Mouse (Mus musculus): ENCODE data around the gene Pth2. TPM values are rescaled to one million over a fixed set of nuclear protein-coding genes. Genes with fewer than 3 reads are reported as not detected.
A peak's percentile ranks its signal among the peaks of the same experiment; 100 is the strongest.

The Pth2 gene
- polyA plus RNA-seq, 1 experiment from 2014 or later = not detected

GRCm38 (mm10) chr7:45211851-45212251, 31.1 kb downstream of the Pth2 start, which contains the start of gene Dkkl1:
TSS of gene Dkkl1 (minus strand) at chr7:45212147.
- Histone ChIP-seq H3K9ac (replicated peaks; ENCODE audit: low read depth, low read length) (no peak within 1 kb of the TSS), H3K27ac (ENCODE audit: low read depth, low read length) (no peak within 1 kb of the TSS)
- 5% methylated on average over 17 of the region's 17 CpGs for WGBS

GRCm38 (mm10) chr7:45212356-45212755, 31.6 kb downstream of the Pth2 start:
- H3K4me2 ChIP-seq (ENCODE audit: low read depth, low read length) = no peak overlapping the region
- H3K4me1 ChIP-seq (ENCODE audit: control insufficient read depth, insufficient read depth, low read length) = peaks cover 17% of the 10 kb centered on the region
- 71% methylated on average over 7 of the region's 7 CpGs for WGBS
- H3K36me3 ChIP-seq (ENCODE audit: control insufficient read depth, insufficient read depth, low read length) = no peaks in the 10 kb centered on the region
- no peak overlapping the region for H3K9ac ChIP-seq (replicated peaks; ENCODE audit: low read depth, low read length)
- H3K4me3 ChIP-seq (ENCODE audit: low read depth, low read length) = no peak overlapping the region
- H3K9me3 ChIP-seq (ENCODE audit: control insufficient read depth, low read length) = no peaks in the 10 kb centered on the region
- ATAC-seq (ENCODE audit: low read depth) = no peak
- H3K27ac ChIP-seq (ENCODE audit: low read depth, low read length) = no peak overlapping the region
- H3K27me3 ChIP-seq (ENCODE audit: control insufficient read depth, insufficient read depth, low read length) = peaks cover 10% of the 10 kb centered on the region

More at GRCm38 (mm10) chr7:45211851-45212251, 31.1 kb downstream of the Pth2 start, which contains the start of gene Dkkl1:
- Histone ChIP-seq H3K4me2 (ENCODE audit: low read depth, low read length) (peak within 1 kb of the TSS; percentile 31; the same call in 1 of the 2 replicates), H3K36me3 (ENCODE audit: control insufficient read depth, insufficient read depth, low read length) (no peaks in the 10 kb centered on the region), H3K4me1 (ENCODE audit: control insufficient read depth, insufficient read depth, low read length) (peaks cover 12% of the 10 kb centered on the region; the same call in 1 of the 2 replicates), H3K9me3 (ENCODE audit: control insufficient read depth, low read length) (no peaks in the 10 kb centered on the region), H3K4me3 (ENCODE audit: low read depth, low read length) (no peak within 1 kb of the TSS; the same call in 1 of the 2 replicates), H3K27me3 (ENCODE audit: control insufficient read depth, insufficient read depth, low read length) (peaks cover 10% of the 10 kb centered on the region)
- no peak for ATAC-seq (ENCODE audit: low read depth)

GRCm38 (mm10) chr7:45213708-45214107, 32.9 kb downstream of the Pth2 start:
- H3K9ac ChIP-seq (replicated peaks; ENCODE audit: low read depth, low read length) = no peak overlapping the region
- H3K4me2 ChIP-seq (ENCODE audit: low read depth, low read length) = no peak overlapping the region
- H3K4me1 ChIP-seq (ENCODE audit: control insufficient read depth, insufficient read depth, low read length) = peaks cover 19% of the 10 kb centered on the region
- H3K4me3 ChIP-seq (ENCODE audit: low read depth, low read length) = no peak overlapping the region
- no peak for ATAC-seq (ENCODE audit: low read depth)
- peaks cover 10% of the 10 kb centered on the region for H3K27me3 ChIP-seq (ENCODE audit: control insufficient read depth, insufficient read depth, low read length)
- H3K27ac ChIP-seq (ENCODE audit: low read depth, low read length) = no peak overlapping the region
- WGBS = 50% methylated on average over 5 of the region's 5 CpGs
- no peaks in the 10 kb centered on the region for H3K9me3 ChIP-seq (ENCODE audit: control insufficient read depth, low read length)
- no peaks in the 10 kb centered on the region for H3K36me3 ChIP-seq (ENCODE audit: control insufficient read depth, insufficient read depth, low read length)

- Histone ChIP-seq H3K9me3 (ENCODE audit: control insufficient read depth, low read length) (no peaks in the 10 kb centered on the region), H3K27ac (ENCODE audit: low read depth, low read length) (peak within 1 kb of the TSS; percentile 81), H3K36me3 (ENCODE audit: control insufficient read depth, insufficient read depth, low read length) (no peaks in the 10 kb centered on the region), H3K4me2 (ENCODE audit: low read depth, low read length) (peak within 1 kb of the TSS; percentile 72), H3K4me3 (ENCODE audit: low read depth, low read length) (peak within 1 kb of the TSS; percentile 45), H3K4me1 (ENCODE audit: control insufficient read depth, insufficient read depth, low read length) (peaks cover 19% of the 10 kb centered on the region), H3K9ac (replicated peaks; ENCODE audit: low read depth, low read length) (peak within 1 kb of the TSS; percentile 64), H3K27me3 (ENCODE audit: control insufficient read depth, insufficient read depth, low read length) (peaks cover 10% of the 10 kb centered on the region)
- peak; percentile 48; the same call in 1 of the 2 replicates for ATAC-seq (ENCODE audit: low read depth)
- WGBS = under 1% methylated on average over 50 of the region's 55 CpGs
These were observed 35.1 kb downstream of the Pth2 start, which contains the start of gene Tead2 for GRCm38 (mm10) chr7:45215673-45216441. TSS of gene Tead2 (plus strand) at chr7:45215753.

- Histone ChIP-seq H3K9ac (replicated peaks; ENCODE audit: low read depth, low read length) (peak overlapping the region; percentile 64), H3K9me3 (ENCODE audit: control insufficient read depth, low read length) (no peaks in the 10 kb centered on the region), H3K4me3 (ENCODE audit: low read depth, low read length) (peak overlapping the region; percentile 45), H3K27ac (ENCODE audit: low read depth, low read length) (peak overlapping the region; percentile 81), H3K36me3 (ENCODE audit: control insufficient read depth, insufficient read depth, low read length) (no peaks in the 10 kb centered on the region), H3K27me3 (ENCODE audit: control insufficient read depth, insufficient read depth, low read length) (peaks cover 3% of the 10 kb centered on the region; the same call in 1 of the 2 replicates), H3K4me2 (ENCODE audit: low read depth, low read length) (peak overlapping the region; percentile 72), H3K4me1 (ENCODE audit: control insufficient read depth, insufficient read depth, low read length) (peaks cover 19% of the 10 kb centered on the region)
- WGBS = 2% methylated on average over 13 of the region's 13 CpGs
- ATAC-seq (ENCODE audit: low read depth) = peak; percentile 68; the same call in 1 of the 2 replicates
These were observed 35.8 kb downstream of the Pth2 start for GRCm38 (mm10) chr7:45216442-45217183.

- peaks cover 8% of the 10 kb centered on the region for H3K4me1 ChIP-seq (ENCODE audit: control insufficient read depth, insufficient read depth, low read length)
- WGBS = 88% methylated on average over 2 of the region's 2 CpGs
- no peaks in the 10 kb centered on the region for H3K36me3 ChIP-seq (ENCODE audit: control insufficient read depth, insufficient read depth, low read length)
- no peaks in the 10 kb centered on the region for H3K9me3 ChIP-seq (ENCODE audit: control insufficient read depth, low read length)
- no peak overlapping the region for H3K27ac ChIP-seq (ENCODE audit: low read depth, low read length)
- H3K4me3 ChIP-seq (ENCODE audit: low read depth, low read length) = no peak overlapping the region
- no peak overlapping the region for H3K4me2 ChIP-seq (ENCODE audit: low read depth, low read length)
- no peak overlapping the region for H3K9ac ChIP-seq (replicated peaks; ENCODE audit: low read depth, low read length)
- ATAC-seq (ENCODE audit: low read depth) = no peak
- H3K27me3 ChIP-seq (ENCODE audit: control insufficient read depth, insufficient read depth, low read length) = no peaks in the 10 kb centered on the region
These were observed 40.9 kb downstream of the Pth2 start for GRCm38 (mm10) chr7:45221680-45222079.

- H3K27me3 ChIP-seq (ENCODE audit: control insufficient read depth, insufficient read depth, low read length) = no peaks in the 10 kb centered on the region
- 95% methylated on average over 7 of the region's 7 CpGs for WGBS
- no peak overlapping the region for H3K9ac ChIP-seq (replicated peaks; ENCODE audit: low read depth, low read length)
- H3K4me2 ChIP-seq (ENCODE audit: low read depth, low read length) = no peak overlapping the region
- 0 out of 2 replicates have a peak, but pooled peaks cover 2% of the 10 kb centered on the region for H3K36me3 ChIP-seq (ENCODE audit: control insufficient read depth, insufficient read depth, low read length)
- H3K27ac ChIP-seq (ENCODE audit: low read depth, low read length) = no peak overlapping the region
- ATAC-seq (ENCODE audit: low read depth) = no peak
- H3K4me3 ChIP-seq (ENCODE audit: low read depth, low read length) = no peak overlapping the region
- H3K4me1 ChIP-seq (ENCODE audit: control insufficient read depth, insufficient read depth, low read length) = no peaks in the 10 kb centered on the region
- H3K9me3 ChIP-seq (ENCODE audit: control insufficient read depth, low read length) = no peaks in the 10 kb centered on the region
These were observed 44.0 kb downstream of the Pth2 start for GRCm38 (mm10) chr7:45224826-45225225.

- H3K36me3 ChIP-seq (ENCODE audit: control insufficient read depth, insufficient read depth, low read length) = 0 out of 2 replicates have a peak, but pooled peaks cover 2% of the 10 kb centered on the region
- ATAC-seq (ENCODE audit: low read depth) = no peak
- H3K27me3 ChIP-seq (ENCODE audit: control insufficient read depth, insufficient read depth, low read length) = no peaks in the 10 kb centered on the region
- H3K4me1 ChIP-seq (ENCODE audit: control insufficient read depth, insufficient read depth, low read length) = no peaks in the 10 kb centered on the region
- WGBS = 99% methylated on average over 5 of the region's 5 CpGs
- no peak overlapping the region for H3K9ac ChIP-seq (replicated peaks; ENCODE audit: low read depth, low read length)
- H3K4me3 ChIP-seq (ENCODE audit: low read depth, low read length) = no peak overlapping the region
- no peak overlapping the region for H3K27ac ChIP-seq (ENCODE audit: low read depth, low read length)
- no peaks in the 10 kb centered on the region for H3K9me3 ChIP-seq (ENCODE audit: control insufficient read depth, low read length)
- H3K4me2 ChIP-seq (ENCODE audit: low read depth, low read length) = no peak overlapping the region
These were observed 45.6 kb downstream of the Pth2 start for GRCm38 (mm10) chr7:45226421-45226820.

Data from neural tube, embryonic 14.5 days (tissue).